Mouse (Mus musculus) erythroblast, embryonic 14.5 days (primary cell): ENCODE results near the gene Tbc1d16. TPM values are rescaled to one million over a fixed set of nuclear protein-coding genes. Genes with fewer than 3 reads are reported as not detected.
"Not testable (repeated sequence)": the region's sequence is repeated elsewhere in the genome, so short reads cannot be mapped to it uniquely, and the experiment has no call there.

Experiments used
- H3K27me3 ChIP-seq: 2 replicates; pipeline ENCODE4 v1.6.1; 2012; ENCODE audit warnings: inconsistent platforms; ENCODE audit not compliant: control insufficient read depth
- H3K36me3 ChIP-seq: 2 replicates; pipeline ENCODE4 v1.6.1; 2012; ENCODE audit warnings: mild to moderate bottlenecking, inconsistent platforms; ENCODE audit not compliant: control insufficient read depth
- H3K4me1 ChIP-seq: 2 replicates; pipeline ENCODE4 v1.6.1; 2012; ENCODE audit warnings: inconsistent platforms; ENCODE audit not compliant: control insufficient read depth
- H3K4me3 ChIP-seq: replicated peaks from 2 replicates; pipeline ENCODE3; 2012; ENCODE audit warnings: moderate library complexity, mild to moderate bottlenecking, inconsistent platforms
- H3K9me3 ChIP-seq: 2 replicates; pipeline ENCODE4 v1.6.1; 2012; ENCODE audit warnings: low read length, inconsistent platforms, mixed read lengths; ENCODE audit not compliant: control insufficient read depth
- GATA1 ChIP-seq: IDR thresholded peaks from 2 replicates; pipeline ENCODE4 v1.6.1; 2012; ENCODE audit warnings: low read length, inconsistent platforms, mixed read lengths
- TAL1 ChIP-seq: IDR thresholded peaks from 3 replicates; pipeline ENCODE4 v1.6.1; 2012; ENCODE audit warnings: low read length, inconsistent platforms, mixed read lengths
- polyA plus RNA-seq: library from polyadenylated mRNA; stranded (reverse); fragments of >175 nt; gene quantifications from 2 replicates; pipeline ENCODE4 v1.2.3, GENCODE M21; 2012

Tbc1d16 gene
- 0.01 TPM in 2 replicates for polyA plus RNA-seq

- Histone ChIP-seq H3K4me3 (peak within 1 kb of the TSS; percentile 51), H3K9me3 (no peaks in the 10 kb centered on the region), H3K27me3 (peaks cover 57% of the 10 kb centered on the region), H3K4me1 (peaks cover 14% of the 10 kb centered on the region), H3K36me3 (no peaks in the 10 kb centered on the region)
- TF ChIP-seq GATA1, result no peak
- TF ChIP-seq TAL1, result no peak
Measured at GRCm38 (mm10) chr11:119228091-119228781, at the start of gene Tbc1d16, which contains the start of gene Ccdc40. TSS of gene Tbc1d16 (minus strand) at chr11:119228499. TSS of gene Ccdc40 (plus strand) at chr11:119228572.

GRCm38 (mm10) chr11:119273186-119273930, 45.1 kb upstream of the Tbc1d16 start:
- Histone ChIP-seq H3K9me3 (no peaks in the 10 kb centered on the region), H3K4me1 (peaks cover 23% of the 10 kb centered on the region), H3K36me3 (peaks cover 50% of the 10 kb centered on the region), H3K27me3 (no peaks in the 10 kb centered on the region), H3K4me3 (no peak overlapping the region)
- TF ChIP-seq TAL1 (no peak), GATA1 (no peak)

- not testable (repeated sequence) for H3K4me3 ChIP-seq, H3K9me3 ChIP-seq, H3K27me3 ChIP-seq
- H3K36me3 ChIP-seq, result peaks cover 42% of the 10 kb centered on the region
- H3K4me1 ChIP-seq, result peaks cover 32% of the 10 kb centered on the region
Measured at GRCm38 (mm10) chr11:119272492-119272891, 44.2 kb upstream of the Tbc1d16 start.

GRCm38 (mm10) chr11:119268557-119269195, 40.4 kb upstream of the Tbc1d16 start:
- H3K27me3 ChIP-seq, result no peaks in the 10 kb centered on the region
- no peaks in the 10 kb centered on the region for H3K9me3 ChIP-seq
- peaks cover 44% of the 10 kb centered on the region for H3K4me1 ChIP-seq
- TF ChIP-seq TAL1, result no peak
- TF ChIP-seq GATA1, result no peak
- H3K36me3 ChIP-seq, result peaks cover 18% of the 10 kb centered on the region
- peak overlapping the region; percentile 74 for H3K4me3 ChIP-seq

GRCm38 (mm10) chr11:119267768-119268556, 39.7 kb upstream of the Tbc1d16 start, which contains the start of gene Gaa:
TSS of gene Gaa (plus strand) at chr11:119267887.
- no peak for TF ChIP-seq TAL1
- no peak for TF ChIP-seq GATA1
- Histone ChIP-seq H3K4me1 (peaks cover 42% of the 10 kb centered on the region), H3K9me3 (no peaks in the 10 kb centered on the region), H3K36me3 (peaks cover 13% of the 10 kb centered on the region), H3K4me3 (peak within 1 kb of the TSS; percentile 74), H3K27me3 (no peaks in the 10 kb centered on the region)

- H3K4me1 ChIP-seq, result peaks cover 39% of the 10 kb centered on the region
- H3K36me3 ChIP-seq, result peaks cover 10% of the 10 kb centered on the region
- H3K27me3 ChIP-seq, result no peaks in the 10 kb centered on the region
- TF ChIP-seq GATA1 (no peak), TAL1 (no peak)
- no peaks in the 10 kb centered on the region for H3K9me3 ChIP-seq
- H3K4me3 ChIP-seq, result peak overlapping the region; percentile 74
Measured at GRCm38 (mm10) chr11:119267241-119267674, 39.0 kb upstream of the Tbc1d16 start.

GRCm38 (mm10) chr11:119265811-119266210, 37.5 kb upstream of the Tbc1d16 start:
- no peak for TF ChIP-seq GATA1
- TF ChIP-seq TAL1, result no peak
- H3K36me3 ChIP-seq, result peaks cover 7% of the 10 kb centered on the region

GRCm38 (mm10) chr11:119264413-119264812, 36.1 kb upstream of the Tbc1d16 start:
- no peaks in the 10 kb centered on the region for H3K9me3 ChIP-seq
- TF ChIP-seq TAL1 (no peak), GATA1 (no peak)
- H3K4me1 ChIP-seq, result peaks cover 33% of the 10 kb centered on the region
- no peaks in the 10 kb centered on the region for H3K36me3 ChIP-seq
- no peak overlapping the region for H3K4me3 ChIP-seq
- no peaks in the 10 kb centered on the region for H3K27me3 ChIP-seq

More at GRCm38 (mm10) chr11:119265811-119266210, 37.5 kb upstream of the Tbc1d16 start:
- Histone ChIP-seq H3K9me3 (no peaks in the 10 kb centered on the region), H3K4me1 (peaks cover 39% of the 10 kb centered on the region), H3K27me3 (no peaks in the 10 kb centered on the region), H3K4me3 (no peak overlapping the region)

GRCm38 (mm10) chr11:119259977-119260376, 31.7 kb upstream of the Tbc1d16 start:
- Histone ChIP-seq H3K4me1 (peaks cover 15% of the 10 kb centered on the region), H3K9me3 (no peaks in the 10 kb centered on the region), H3K27me3 (no peaks in the 10 kb centered on the region), H3K36me3 (no peaks in the 10 kb centered on the region), H3K4me3 (no peak overlapping the region)
- TF ChIP-seq GATA1 (no peak), TAL1 (no peak)
